Mouse (Mus musculus) limb, embryonic 11.5 days (tissue): ENCODE results near the gene Lgals7. TPM values are rescaled to one million over a fixed set of nuclear protein-coding genes. Genes with fewer than 3 reads are reported as not detected.
A peak's percentile ranks its signal among the peaks of the same experiment; 100 is the strongest.
"Not testable (repeated sequence)": the region's sequence is repeated elsewhere in the genome, so short reads cannot be mapped to it uniquely, and the experiment has no call there.

Source experiments
- ATAC-seq: fragments of 200-750 bp; cut with Nextera tagmentation; 2 replicates; pipeline ENCODE4 v1.8.0; 2017; ENCODE audit warnings: low read depth; ENCODE audit not compliant: insufficient number of reproducible peaks, low FRiP score, low TSS enrichment
- DNase-seq: peaks from one replicate; pipeline ENCODE4 v3.0.0-alpha.2; 2015; ENCODE audit warnings: low spot score
- H3K27ac ChIP-seq: fragments of 300-500 bp; sonication (generic); replicated peaks from 2 replicates; pipeline ENCODE4 v1.5.1; 2014; ENCODE audit warnings: low read depth, mild to moderate bottlenecking, low read length
- H3K27me3 ChIP-seq: fragments of 300-500 bp; sonication (generic); 2 replicates; pipeline ENCODE4 v1.6.1; 2014; ENCODE audit warnings: mild to moderate bottlenecking, low read length, mixed read lengths; ENCODE audit not compliant: control insufficient read depth, insufficient read depth
- H3K36me3 ChIP-seq: fragments of 300-500 bp; sonication (generic); 2 replicates; pipeline ENCODE4 v1.6.1; 2014; ENCODE audit warnings: mild to moderate bottlenecking, low read length, moderate library complexity, mixed read lengths; ENCODE audit not compliant: control insufficient read depth, insufficient read depth
- H3K4me1 ChIP-seq: fragments of 300-500 bp; sonication (generic); 2 replicates; pipeline ENCODE4 v1.6.1; 2014; ENCODE audit warnings: low read length, mixed read lengths; ENCODE audit not compliant: control insufficient read depth, insufficient read depth
- H3K4me2 ChIP-seq: fragments of 300-500 bp; sonication (generic); 2 replicates; pipeline ENCODE4 v1.6.1; 2014; ENCODE audit warnings: low read depth, mild to moderate bottlenecking, moderate library complexity; ENCODE audit not compliant: severe bottlenecking
- H3K4me3 ChIP-seq: fragments of 300-500 bp; sonication (generic); 2 replicates; pipeline ENCODE4 v1.5.1; 2014; ENCODE audit warnings: low read depth, low read length
- H3K9ac ChIP-seq: fragments of 300-500 bp; sonication (generic); 2 replicates; pipeline ENCODE4 v1.6.1; 2014; ENCODE audit warnings: mild to moderate bottlenecking, low read length
- H3K9me3 ChIP-seq: fragments of 300-500 bp; sonication (generic); 2 replicates; pipeline ENCODE4 v1.6.1; 2016; ENCODE audit warnings: low read length; ENCODE audit not compliant: control insufficient read depth
- WGBS: fragments of 180-500 bp; shearing (Covaris S2); extraction: QIAGEN DNeasy Blood & Tissue Kit; methylation state at CpG from one replicate; pipeline ENCODE4 v1.1.7; 2014; 5-methylcytosine and 5-hydroxymethylcytosine counted together
- polyA plus RNA-seq: library from polyadenylated mRNA; unstranded; fragments of >200 nt; fragmentation: Nextera tagmentation; extraction: Ambion mirVana; gene quantifications from 2 replicates; pipeline ENCODE4 v1.2.1, GENCODE M21; 2014

The Lgals7 gene
- polyA plus RNA-seq, 1 experiment from 2014 or later = 2.6 TPM

- 0 out of 2 replicates have a peak, but pooled peaks cover 2% of the 10 kb centered on the region for H3K9me3 ChIP-seq
- H3K27ac ChIP-seq = no peak overlapping the region
- H3K27me3 ChIP-seq = no peaks in the 10 kb centered on the region
- 85% methylated on average over 15 of the region's 15 CpGs for WGBS
- ATAC-seq = no peak
- no peak overlapping the region for H3K4me2 ChIP-seq
- no peak overlapping the region for H3K4me3 ChIP-seq
- H3K36me3 ChIP-seq = no peaks in the 10 kb centered on the region
- no peak overlapping the region for H3K9ac ChIP-seq
- DNase-seq = no peak
- H3K4me1 ChIP-seq = 0 out of 2 replicates have a peak, but pooled peaks cover 3% of the 10 kb centered on the region
These were observed 695 bp upstream of the Lgals7 start for GRCm38 (mm10) chr7:28862817-28863499.

- ATAC-seq (no peak), DNase-seq (no peak)
- H3K4me2 ChIP-seq = no peak overlapping the region
These were observed 666 bp downstream of the Lgals7 start for GRCm38 (mm10) chr7:28864288-28864750.

GRCm38 (mm10) chr7:28865481-28866300 lies 2.0 kb downstream of the Lgals7 start:
- ATAC-seq (no peak), DNase-seq (peak; percentile 74)
- Histone ChIP-seq H3K9ac (peak overlapping the region; percentile 32; the same call in 1 of the 2 replicates), H3K27me3 (no peaks in the 10 kb centered on the region), H3K4me3 (no peak overlapping the region), H3K4me1 (0 out of 2 replicates have a peak, but pooled peaks cover 3% of the 10 kb centered on the region), H3K9me3 (0 out of 2 replicates have a peak, but pooled peaks cover 2% of the 10 kb centered on the region), H3K27ac (no peak overlapping the region), H3K36me3 (no peaks in the 10 kb centered on the region), H3K4me2 (peak overlapping the region; percentile 39)
- WGBS = 36% methylated on average over 33 of the region's 33 CpGs

More at GRCm38 (mm10) chr7:28864288-28864750, 666 bp downstream of the Lgals7 start:
- Histone ChIP-seq H3K9me3 (0 out of 2 replicates have a peak, but pooled peaks cover 2% of the 10 kb centered on the region), H3K9ac (no peak overlapping the region), H3K27me3 (no peaks in the 10 kb centered on the region), H3K36me3 (no peaks in the 10 kb centered on the region), H3K4me1 (0 out of 2 replicates have a peak, but pooled peaks cover 3% of the 10 kb centered on the region), H3K4me3 (no peak overlapping the region), H3K27ac (no peak overlapping the region)
- 58% methylated on average over 9 of the region's 9 CpGs for WGBS

- H3K27me3 ChIP-seq = no peaks in the 10 kb centered on the region
- H3K9me3 ChIP-seq = no peaks in the 10 kb centered on the region
- ATAC-seq (0 out of 2 replicates have a peak, but pooled peaks have one; percentile 36), DNase-seq (peak; percentile 32)
- H3K9ac ChIP-seq = no peak overlapping the region
- WGBS = 91% methylated on average over 28 of the region's 28 CpGs
- 0 out of 2 replicates have a peak, but pooled peaks cover 3% of the 10 kb centered on the region for H3K4me1 ChIP-seq
- no peak overlapping the region for H3K4me3 ChIP-seq
- no peak overlapping the region for H3K27ac ChIP-seq
- H3K36me3 ChIP-seq = no peaks in the 10 kb centered on the region
- H3K4me2 ChIP-seq = no peak overlapping the region
These were observed 3.3 kb downstream of the Lgals7 start for GRCm38 (mm10) chr7:28866769-28867507.

- H3K9me3 ChIP-seq, H3K36me3 ChIP-seq, ATAC-seq, H3K4me2 ChIP-seq, H3K4me1 ChIP-seq, H3K9ac ChIP-seq, H3K4me3 ChIP-seq, H3K27ac ChIP-seq, H3K27me3 ChIP-seq: not testable (repeated sequence)
- peak; percentile 81 for DNase-seq
- WGBS = 30% methylated on average over 23 of the region's 23 CpGs
These were observed 4.1 kb downstream of the Lgals7 start for GRCm38 (mm10) chr7:28867508-28868340.

GRCm38 (mm10) chr7:28870901-28871664 lies 7.4 kb downstream of the Lgals7 start:
- Histone ChIP-seq H3K36me3 (no peaks in the 10 kb centered on the region), H3K9ac (no peak overlapping the region), H3K9me3 (no peaks in the 10 kb centered on the region), H3K4me2 (no peak overlapping the region), H3K27ac (no peak overlapping the region), H3K4me1 (0 out of 2 replicates have a peak, but pooled peaks cover 3% of the 10 kb centered on the region), H3K4me3 (no peak overlapping the region), H3K27me3 (no peaks in the 10 kb centered on the region)
- ATAC-seq (no peak), DNase-seq (no peak)
- WGBS = 91% methylated on average over 24 of the region's 24 CpGs

- Histone ChIP-seq H3K4me1 (no peaks in the 10 kb centered on the region), H3K36me3 (no peaks in the 10 kb centered on the region), H3K27ac (no peak overlapping the region), H3K4me2 (no peak overlapping the region), H3K9ac (no peak overlapping the region), H3K27me3 (no peaks in the 10 kb centered on the region), H3K9me3 (no peaks in the 10 kb centered on the region), H3K4me3 (no peak overlapping the region)
- WGBS = 57% methylated on average over 2 of the region's 2 CpGs
- ATAC-seq = no peak
- DNase-seq = no peak
These were observed 10.9 kb downstream of the Lgals7 start for GRCm38 (mm10) chr7:28874565-28874964.
